Mouse (Mus musculus) liver, adult 2 months (tissue): ENCODE data around the gene Pdcl3. TPM values are rescaled to one million over a fixed set of nuclear protein-coding genes. Genes with fewer than 3 reads are reported as not detected.

Source experiments
- DNase-seq: peaks from one replicate; pipeline ENCODE4 v3.0.0-alpha.2; 2011; ENCODE audit warnings: low read depth, low spot score; ENCODE audit errors: extremely low read depth
- H3K27ac ChIP-seq: fragments of 200-500 bp; replicated peaks from 2 replicates; pipeline ENCODE4 v1.5.1; 2012; ENCODE audit warnings: low read depth, mild to moderate bottlenecking, control low read depth, inconsistent platforms, low read length; ENCODE audit not compliant: insufficient read depth
- H3K27me3 ChIP-seq: fragments of 200-500 bp; 2 replicates; pipeline ENCODE4 v1.6.1; 2012; ENCODE audit warnings: mild to moderate bottlenecking, moderate library complexity, low read length, inconsistent platforms; ENCODE audit not compliant: control insufficient read depth, insufficient read depth
- H3K36me3 ChIP-seq: fragments of 200-500 bp; 2 replicates; pipeline ENCODE4 v1.6.1; 2012; ENCODE audit warnings: low read length, inconsistent platforms; ENCODE audit not compliant: control insufficient read depth, insufficient read depth
- H3K4me1 ChIP-seq: fragments of 200-500 bp; 2 replicates; pipeline ENCODE4 v1.6.1; 2011; ENCODE audit warnings: low read length; ENCODE audit not compliant: control insufficient read depth, insufficient read depth
- H3K4me3 ChIP-seq: fragments of 200-500 bp; 2 replicates; pipeline ENCODE4 v1.5.1; 2011; ENCODE audit warnings: low read depth, mild to moderate bottlenecking, control low read depth, low read length, moderate library complexity; ENCODE audit not compliant: insufficient read depth
- H3K79me2 ChIP-seq: fragments of 200-500 bp; 2 replicates; pipeline ENCODE4 v1.6.1; 2012; ENCODE audit warnings: inconsistent platforms, mild to moderate bottlenecking, low read length, moderate library complexity; ENCODE audit not compliant: control insufficient read depth, insufficient read depth
- H3K9ac ChIP-seq: fragments of 200-500 bp; 2 replicates; pipeline ENCODE4 v1.6.1; 2012; ENCODE audit warnings: low read depth, mild to moderate bottlenecking, control low read depth, inconsistent platforms, low read length
- CTCF ChIP-seq: fragments of 200-500 bp; IDR thresholded peaks from 2 replicates; pipeline ENCODE4 v1.5.1; 2011; ENCODE audit warnings: low read depth, low read length, control low read depth
- POLR2A ChIP-seq: fragments of 200-500 bp; IDR thresholded peaks from 2 replicates; pipeline ENCODE4 v1.6.1; 2011; ENCODE audit warnings: low read length, control low read depth; ENCODE audit not compliant: insufficient read depth; ENCODE audit errors: extremely low read depth
- whole genome bisulfite sequencing: fragments of 180-500 bp; shearing (Covaris S2); methylation state at CpG from one replicate; pipeline ENCODE4 v1.1.7; 2018; 5-methylcytosine and 5-hydroxymethylcytosine counted together
- polyA plus RNA-seq: library from polyadenylated mRNA; depleted of rRNA; stranded (reverse); fragments of >200 nt; gene quantifications from 2 replicates; pipeline ENCODE4 v1.2.3, GENCODE M21; 2012
- total RNA-seq: library from RNA; depleted of rRNA; stranded (reverse); fragments of >200 nt; gene quantifications from 2 replicates; pipeline ENCODE4 v1.2.3, GENCODE M21; 2014

Pdcl3 gene
- total and polyA plus RNA-seq, 2 experiments, result 9.5 to 19.0 TPM

DNA sequence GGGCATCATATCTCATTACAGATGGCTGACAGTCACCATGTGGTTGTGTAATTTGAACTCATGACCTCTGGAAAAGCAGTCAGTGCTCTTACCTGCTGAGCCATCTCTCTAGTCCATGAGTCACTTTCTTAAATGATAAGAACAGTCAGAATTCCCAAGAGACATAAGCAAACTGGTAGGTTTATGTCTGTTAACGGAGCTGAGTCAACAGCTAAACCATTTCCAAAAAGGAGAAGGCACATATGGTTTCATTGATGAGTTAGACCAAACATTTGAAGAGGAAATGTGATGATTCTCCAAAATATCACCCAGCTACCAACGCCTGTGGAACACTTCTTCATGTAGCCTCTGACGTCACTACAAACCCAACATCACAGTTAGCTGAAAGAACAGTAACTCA, 13.7 kb upstream of the Pdcl3 start:
- no peak overlapping the region for H3K27ac ChIP-seq
- H3K4me1 ChIP-seq, result no peaks in the 10 kb centered on the region
- peak; percentile 8 for DNase-seq
- H3K27me3 ChIP-seq, result no peaks in the 10 kb centered on the region
- H3K4me3 ChIP-seq, result no peak overlapping the region
- no peaks in the 10 kb centered on the region for H3K79me2 ChIP-seq
- no peaks in the 10 kb centered on the region for H3K36me3 ChIP-seq
- TF ChIP-seq CTCF, result no peak
- no peak for TF ChIP-seq POLR2A
- 77% methylated on average over 3 of the region's 3 CpGs for WGBS
- H3K9ac ChIP-seq, result no peak overlapping the region

GRCm38 (mm10) chr1:38972986-38973592, 12.3 kb upstream of the Pdcl3 start:
- Histone ChIP-seq H3K4me3 (no peak overlapping the region), H3K27me3 (no peaks in the 10 kb centered on the region), H3K4me1 (no peaks in the 10 kb centered on the region), H3K27ac (no peak overlapping the region), H3K79me2 (no peaks in the 10 kb centered on the region), H3K36me3 (no peaks in the 10 kb centered on the region), H3K9ac (no peak overlapping the region)
- DNase-seq, result no peak
- TF ChIP-seq CTCF, result no peak
- no peak for TF ChIP-seq POLR2A
- WGBS, result 90% methylated on average over 9 of the region's 9 CpGs

DNA sequence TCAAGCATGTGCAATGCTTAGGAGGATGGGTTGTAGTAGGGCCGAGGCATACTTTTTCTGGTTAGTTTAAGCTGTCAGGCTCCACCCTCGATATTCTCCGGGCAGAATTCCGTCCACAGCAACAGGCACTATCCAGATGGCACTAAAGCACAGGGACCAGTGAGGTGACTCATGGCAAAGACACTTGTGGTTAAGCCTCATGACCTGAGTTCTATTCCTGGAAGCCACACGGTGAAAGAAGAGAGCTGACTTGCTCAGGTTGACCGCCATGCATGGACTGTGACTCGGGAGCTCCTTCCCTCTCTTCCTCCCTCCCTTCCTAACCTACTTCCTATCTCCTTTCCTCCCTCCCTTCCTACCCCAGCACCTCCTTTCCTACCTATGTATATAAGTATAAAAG, 5.5 kb upstream of the Pdcl3 start:
- Histone ChIP-seq H3K36me3 (no peaks in the 10 kb centered on the region), H3K27ac (no peak overlapping the region), H3K27me3 (no peaks in the 10 kb centered on the region), H3K9ac (no peak overlapping the region), H3K4me3 (no peak overlapping the region), H3K79me2 (no peaks in the 10 kb centered on the region), H3K4me1 (no peaks in the 10 kb centered on the region)
- WGBS, result 87% methylated on average over 7 of the region's 7 CpGs
- TF ChIP-seq CTCF (no peak), POLR2A (no peak)
- no peak for DNase-seq

- Histone ChIP-seq H3K36me3 (no peaks in the 10 kb centered on the region), H3K4me3 (no peak overlapping the region), H3K4me1 (peaks cover 7% of the 10 kb centered on the region), H3K79me2 (peaks cover 6% of the 10 kb centered on the region; the same call in 1 of the 2 replicates), H3K27me3 (no peaks in the 10 kb centered on the region), H3K9ac (no peak overlapping the region), H3K27ac (no peak overlapping the region)
- TF ChIP-seq POLR2A (no peak), CTCF (no peak)
- WGBS, result 49% methylated on average over 2 of the region's 2 CpGs
- no peak for DNase-seq
These were observed 1.5 kb upstream of the Pdcl3 start for GRCm38 (mm10) chr1:38983870-38984269.

- Histone ChIP-seq H3K4me1 (peaks cover 7% of the 10 kb centered on the region), H3K36me3 (no peaks in the 10 kb centered on the region), H3K4me3 (peak overlapping the region; percentile 94), H3K27me3 (no peaks in the 10 kb centered on the region), H3K9ac (peak overlapping the region; percentile 88), H3K79me2 (peaks cover 6% of the 10 kb centered on the region; the same call in 1 of the 2 replicates), H3K27ac (peak overlapping the region; percentile 85)
- DNase-seq, result peak; percentile 95
- TF ChIP-seq CTCF, result no peak
- peak; percentile 63; the same call in 1 of the 2 replicates for TF ChIP-seq POLR2A
- 2% methylated on average over 38 of the region's 38 CpGs for WGBS
These were observed 1.9 kb downstream of the Pdcl3 start for GRCm38 (mm10) chr1:38987080-38987864.

GRCm38 (mm10) chr1:38987865-38988211, 2.4 kb downstream of the Pdcl3 start:
- Histone ChIP-seq H3K27me3 (no peaks in the 10 kb centered on the region), H3K36me3 (peaks cover 2% of the 10 kb centered on the region; the same call in 1 of the 2 replicates), H3K4me1 (peaks cover 7% of the 10 kb centered on the region), H3K9ac (peak overlapping the region; percentile 88), H3K4me3 (peak overlapping the region; percentile 94), H3K27ac (peak overlapping the region; percentile 85), H3K79me2 (peaks cover 6% of the 10 kb centered on the region; the same call in 1 of the 2 replicates)
- peak; percentile 63 for DNase-seq
- whole genome bisulfite sequencing, result under 1% methylated on average over 25 of the region's 25 CpGs
- no peak for TF ChIP-seq CTCF
- no peak for TF ChIP-seq POLR2A
